Comparison of ENCODE assay signal across 17 mouse cellular contexts in genomic region chr3:75950897-75951296, GRCm38 (mm10).
"Had no signal": no experiment of that assay in that cellular context is flagged by ENCODE, and none has a peak within 500 bp of the region (broad histone marks: within the 10 kb centered on the region; RNA-seq: fewer than 3 reads in every experiment).

No protein-coding gene starts in this region.

- H3K4me3 ChIP-seq: lung, embryonic 15.5 days; megakaryocyte, embryonic 14.5 days; midbrain, embryonic 10.5 days; midbrain, embryonic 12.5 days; myocyte; neural tube, embryonic 12.5 days; stomach, embryonic 15.5 days had no signal

- H3K27ac ChIP-seq: lung, embryonic 15.5 days; macrophage; midbrain, embryonic 10.5 days; midbrain, embryonic 12.5 days; neural tube, embryonic 12.5 days; stomach, embryonic 15.5 days had no signal

- H3K9me3 ChIP-seq: lung, embryonic 15.5 days; megakaryocyte, embryonic 14.5 days; midbrain, embryonic 12.5 days; neural tube, embryonic 12.5 days; stomach, embryonic 15.5 days had no signal

- DNase-seq: lung, adult 2 months; lung, postnatal 14 days; lung, postnatal 36 days; midbrain, embryonic 14.5 days; right cerebral cortex, postnatal 14 days; thymus, adult 2 months; thymus, postnatal 14 days; thymus, postnatal 36 days had no signal

- H3K36me3 ChIP-seq: midbrain, embryonic 12.5 days; neural tube, embryonic 12.5 days; stomach, embryonic 15.5 days had no signal

- ATAC-seq: midbrain, embryonic 16.5 days had no signal

- H3K4me2 ChIP-seq: lung, embryonic 15.5 days; midbrain, embryonic 12.5 days; neural tube, embryonic 12.5 days; stomach, embryonic 15.5 days had no signal

- H3K27me3 ChIP-seq: lung, embryonic 15.5 days; megakaryocyte, embryonic 14.5 days; midbrain, embryonic 12.5 days; neural tube, embryonic 12.5 days; stomach, embryonic 15.5 days had no signal

- H3K9ac ChIP-seq: lung, embryonic 15.5 days; midbrain, embryonic 12.5 days; neural tube, embryonic 12.5 days; stomach, embryonic 15.5 days had no signal
